Mouse (Mus musculus) hematopoietic multipotent progenitor cell, adult 10-12 weeks (in vitro differentiated cells): Measurements from ENCODE around the gene Dido1. TPM values are rescaled to one million over a fixed set of nuclear protein-coding genes. Genes with fewer than 3 reads are reported as not detected.

Experiments used
- polyA plus RNA-seq: library from polyadenylated mRNA; stranded (reverse); fragments of >175 nt; gene quantifications from 2 replicates; pipeline ENCODE4 v1.2.3, GENCODE M21; 2012; ENCODE audit warnings: low replicate concordance

Dido1 gene
- polyA plus RNA-seq = 27.0 and 28.0 TPM in 2 replicates

GRCm38 (mm10) chr2:180709923-180710272, at the start of gene Dido1, which contains the start of gene Gid8:
Dido1 (minus strand) TSS chr2:180709999.
Gid8 (plus strand) TSS chr2:180710117.

GRCm38 (mm10) chr2:180724585-180725413, 15.0 kb upstream of the Dido1 start, which contains the start of gene Slc17a9:
Slc17a9 (plus strand) TSS chr2:180725263.

GRCm38 (mm10) chr2:180642555-180643260, 67.1 kb downstream of the Dido1 start, which contains the start of gene Tcfl5:
Tcfl5 (minus strand) TSS chr2:180642708.

Other genes starting within 250 kb of the Dido1 start
- gene Ntsr1, start 210.0 kb downstream of the Dido1 start, polyA plus RNA-seq = not detected in 2 replicates
- 25.2 and 26.7 TPM in 2 replicates for gene Mrgbp, start 128.7 kb downstream of the Dido1 start, polyA plus RNA-seq
- 79.6 and 148 TPM in 2 replicates for gene Ogfr, start 120.8 kb downstream of the Dido1 start, polyA plus RNA-seq
- 2.2 and 6.2 TPM in 2 replicates for gene Col9a3, start 112.2 kb downstream of the Dido1 start, polyA plus RNA-seq
- gene Tcfl5, start 67.3 kb downstream of the Dido1 start, polyA plus RNA-seq = not detected in 2 replicates
- 19.2 and 20.5 TPM in 2 replicates for gene Gid8, start 118 bp upstream of the Dido1 start, polyA plus RNA-seq
- 30.4 and 35.4 TPM in 2 replicates for gene Slc17a9, start 15.3 kb upstream of the Dido1 start, polyA plus RNA-seq
- gene Bhlhe23, start 66.9 kb upstream of the Dido1 start, polyA plus RNA-seq = not detected in 2 replicates
- 41.1 and 51.6 TPM in 2 replicates for gene Ythdf1, start 210.9 kb upstream of the Dido1 start, polyA plus RNA-seq
- gene Birc7, start 219.0 kb upstream of the Dido1 start, polyA plus RNA-seq = not detected in 2 replicates
- not detected in 2 replicates for gene Nkain4, start 244.7 kb upstream of the Dido1 start, polyA plus RNA-seq